Mouse (Mus musculus) limb, embryonic 10.5 days (tissue): ENCODE data around the gene Blnk. TPM values are rescaled to one million over a fixed set of nuclear protein-coding genes. Genes with fewer than 3 reads are reported as not detected.

Source experiments
- DNase-seq: peaks from one replicate; pipeline ENCODE4 v3.0.0-alpha.2; 2017; ENCODE audit warnings: low spot score
- H3K27ac ChIP-seq: fragments of 300-500 bp; sonication (generic); 2 replicates; pipeline ENCODE4 v1.5.1; 2016; ENCODE audit warnings: mild to moderate bottlenecking
- H3K27me3 ChIP-seq: fragments of 300-500 bp; sonication (generic); 2 replicates; pipeline ENCODE4 v1.6.1; 2016; ENCODE audit warnings: low read depth, mild to moderate bottlenecking; ENCODE audit not compliant: poor library complexity, severe bottlenecking
- H3K36me3 ChIP-seq: fragments of 300-500 bp; sonication (generic); 2 replicates; pipeline ENCODE4 v1.6.1; 2016; ENCODE audit warnings: mild to moderate bottlenecking, moderate library complexity
- H3K4me1 ChIP-seq: fragments of 300-500 bp; sonication (generic); 2 replicates; pipeline ENCODE4 v1.6.1; 2016
- H3K4me3 ChIP-seq: fragments of 300-500 bp; sonication (generic); 2 replicates; pipeline ENCODE4 v1.5.1; 2016; ENCODE audit warnings: mild to moderate bottlenecking, moderate library complexity
- H3K9me3 ChIP-seq: fragments of 300-500 bp; sonication (generic); replicated peaks from 2 replicates; pipeline ENCODE4 v1.6.1; 2016; ENCODE audit warnings: mild to moderate bottlenecking
- WGBS: fragments of 180-500 bp; shearing (Covaris S2); methylation state at CpG from one replicate; pipeline ENCODE4 v1.1.7; 2016; 5-methylcytosine and 5-hydroxymethylcytosine counted together
- microRNA-seq: library from miRNA; unstranded; fragments of <30 nt; microRNA quantifications from one replicate; pipeline ENCODE4, GENCODE M21; 2017
- polyA plus RNA-seq: library from polyadenylated mRNA; unstranded; fragments of >200 nt; fragmentation: Nextera tagmentation; extraction: Ambion mirVana; gene quantifications from 2 replicates; pipeline ENCODE4 v1.2.1, GENCODE M21; 2016

Gene Blnk
- polyA plus RNA-seq, 1 experiment from 2014 or later, result 0.93 TPM

DNA sequence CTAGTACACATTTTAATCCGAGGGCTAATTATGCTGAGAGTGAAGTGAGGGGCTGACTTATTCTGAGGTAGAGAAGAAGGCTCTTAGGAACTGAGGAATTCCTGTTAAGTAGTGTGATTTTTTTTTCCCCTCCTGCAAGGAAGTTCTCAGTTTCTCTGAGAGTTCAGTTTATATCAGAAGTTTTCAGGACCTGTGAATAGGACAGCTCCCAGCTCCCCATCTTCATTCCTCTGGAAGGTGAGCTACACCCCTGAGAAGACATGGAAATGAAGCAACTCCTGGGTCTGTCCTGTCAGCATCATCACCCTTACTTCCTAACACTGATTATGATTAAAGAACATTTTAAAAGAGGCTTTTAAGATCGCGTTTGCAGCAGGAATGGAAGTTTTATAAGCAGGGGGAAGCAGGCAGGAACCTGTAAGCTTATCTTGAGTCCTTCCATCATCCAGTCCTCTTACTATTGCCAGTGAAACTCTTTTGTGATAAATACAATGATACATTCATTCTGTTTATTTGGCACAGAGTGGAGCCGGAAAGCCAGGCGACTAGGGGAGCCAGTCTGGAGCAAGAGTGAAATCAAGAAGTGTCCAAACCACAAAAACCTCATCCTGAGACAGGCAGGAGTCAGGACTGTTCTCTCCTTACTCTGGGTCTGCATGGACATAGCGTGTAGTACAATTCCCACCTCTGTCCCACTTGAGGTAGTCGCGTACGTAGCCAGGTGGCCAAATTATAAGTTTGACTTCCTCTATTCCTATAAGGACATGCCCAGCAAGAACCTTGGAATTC is 62.6 kb downstream of the Blnk start:
- H3K4me1 ChIP-seq, result peaks cover 5% of the 10 kb centered on the region; the same call in 1 of the 2 replicates
- DNase-seq, result no peak

GRCm38 (mm10) chr19:40895393-40895703 is 99.0 kb downstream of the Blnk start:
- peaks cover 23% of the 10 kb centered on the region for H3K27me3 ChIP-seq
- WGBS, result 1% methylated on average over 6 of the region's 6 CpGs
- peak overlapping the region; percentile 80 for H3K4me3 ChIP-seq
- H3K4me1 ChIP-seq, result 0 out of 2 replicates have a peak, but pooled peaks cover 6% of the 10 kb centered on the region
- DNase-seq, result no peak
- H3K36me3 ChIP-seq, result peaks cover 11% of the 10 kb centered on the region; the same call in 1 of the 2 replicates
- H3K9me3 ChIP-seq, result no peaks in the 10 kb centered on the region
- H3K27ac ChIP-seq, result peak overlapping the region; percentile 96

More for the DNA sequence above, 62.6 kb downstream of the Blnk start:
- Histone ChIP-seq H3K27ac (no peak overlapping the region), H3K36me3 (no peaks in the 10 kb centered on the region), H3K27me3 (no peaks in the 10 kb centered on the region), H3K9me3 (no peaks in the 10 kb centered on the region), H3K4me3 (no peak overlapping the region)
- 75% methylated on average over 9 of the region's 9 CpGs for WGBS

GRCm38 (mm10) chr19:40894519-40895392 is 99.6 kb downstream of the Blnk start, which contains the start of gene Zfp518a:
Gene Zfp518a, plus strand, starts transcription at chr19:40894705.
- DNase-seq, result peak; percentile 95
- Histone ChIP-seq H3K4me3 (peak within 1 kb of the TSS; percentile 80), H3K36me3 (peaks cover 11% of the 10 kb centered on the region; the same call in 1 of the 2 replicates), H3K9me3 (no peaks in the 10 kb centered on the region), H3K4me1 (0 out of 2 replicates have a peak, but pooled peaks cover 6% of the 10 kb centered on the region), H3K27me3 (peaks cover 27% of the 10 kb centered on the region), H3K27ac (peak within 1 kb of the TSS; percentile 96)
- under 1% methylated on average over 89 of the region's 89 CpGs for WGBS

GRCm38 (mm10) chr19:40894071-40894506 is 100.2 kb downstream of the Blnk start:
- no peak for DNase-seq
- Histone ChIP-seq H3K36me3 (peaks cover 11% of the 10 kb centered on the region; the same call in 1 of the 2 replicates), H3K9me3 (no peaks in the 10 kb centered on the region), H3K4me1 (0 out of 2 replicates have a peak, but pooled peaks cover 6% of the 10 kb centered on the region), H3K4me3 (peak overlapping the region; percentile 80), H3K27ac (peak overlapping the region; percentile 96), H3K27me3 (peaks cover 34% of the 10 kb centered on the region)
- WGBS, result 46% methylated on average over 21 of the region's 21 CpGs

GRCm38 (mm10) chr19:40888887-40889286 is 105.4 kb downstream of the Blnk start:
- no peaks in the 10 kb centered on the region for H3K9me3 ChIP-seq
- H3K27me3 ChIP-seq, result peaks cover 61% of the 10 kb centered on the region
- no peak for DNase-seq
- no peak overlapping the region for H3K27ac ChIP-seq
- H3K4me3 ChIP-seq, result no peak overlapping the region
- H3K4me1 ChIP-seq, result no peaks in the 10 kb centered on the region
- H3K36me3 ChIP-seq, result no peaks in the 10 kb centered on the region
- 85% methylated on average over 1 of the region's 1 CpGs for WGBS

DNA sequence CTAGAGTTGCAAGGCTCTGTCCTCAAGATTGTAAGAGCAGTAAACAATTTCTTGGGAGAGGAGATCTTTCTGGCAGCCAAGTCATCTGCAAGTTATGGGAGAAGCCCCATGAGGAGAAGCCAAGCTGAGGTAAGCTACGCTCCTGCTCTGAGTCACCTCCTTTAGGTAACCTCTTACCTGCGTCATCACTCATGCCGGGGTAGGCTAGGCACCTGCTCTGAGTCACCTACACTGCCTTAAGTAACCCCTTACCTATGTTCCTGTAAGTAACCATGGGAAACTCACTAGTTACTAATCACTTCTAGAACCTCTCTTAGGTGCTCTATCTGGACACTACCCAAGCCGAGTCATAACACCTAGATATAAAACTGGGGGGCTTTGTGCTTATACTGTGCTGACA is 112.6 kb downstream of the Blnk start:
- WGBS, result 87% methylated on average over 4 of the region's 4 CpGs
- Histone ChIP-seq H3K4me1 (no peaks in the 10 kb centered on the region), H3K9me3 (no peaks in the 10 kb centered on the region), H3K27ac (no peak overlapping the region), H3K36me3 (no peaks in the 10 kb centered on the region), H3K27me3 (peaks cover 58% of the 10 kb centered on the region), H3K4me3 (no peak overlapping the region)
- DNase-seq, result no peak

Small RNAs within 50 kb of the gene (microRNA-seq; reads per million reads assigned to microRNA genes)
- gene Mir8092, result 1.2 reads per million

Other genes with a start within 250 kb of the Blnk start
- 0.29 and 0.64 TPM in 2 replicates for gene Cc2d2b, start 245.8 kb downstream of the Blnk start, polyA plus RNA-seq
- 35.6 and 36.9 TPM in 2 replicates for gene Ccnj, start 163.3 kb downstream of the Blnk start, polyA plus RNA-seq
- gene Zfp518a, start 99.8 kb downstream of the Blnk start, polyA plus RNA-seq, result 11.1 and 12.7 TPM in 2 replicates
- gene Dntt, start 34.7 kb upstream of the Blnk start, polyA plus RNA-seq, result not detected in 2 replicates
- not detected in 2 replicates for gene Opalin, start 82.6 kb upstream of the Blnk start, polyA plus RNA-seq
- gene Tll2, start 212.3 kb upstream of the Blnk start, polyA plus RNA-seq, result 0.03 TPM in 1 of 2 replicates, not detected in the other